Mouse (Mus musculus) liver, adult 2 months (tissue): ENCODE measurements around the gene Gm17455. TPM values are rescaled to one million over a fixed set of nuclear protein-coding genes. Genes with fewer than 3 reads are reported as not detected.

ENCODE experiments used
- DNase-seq: peaks from one replicate; pipeline ENCODE4 v3.0.0-alpha.2; 2011; ENCODE audit warnings: low read depth, low spot score; ENCODE audit errors: extremely low read depth
- H3K27ac ChIP-seq: fragments of 200-500 bp; replicated peaks from 2 replicates; pipeline ENCODE4 v1.5.1; 2012; ENCODE audit warnings: low read depth, mild to moderate bottlenecking, control low read depth, inconsistent platforms, low read length; ENCODE audit not compliant: insufficient read depth
- H3K27me3 ChIP-seq: fragments of 200-500 bp; 2 replicates; pipeline ENCODE4 v1.6.1; 2012; ENCODE audit warnings: mild to moderate bottlenecking, moderate library complexity, low read length, inconsistent platforms; ENCODE audit not compliant: control insufficient read depth, insufficient read depth
- H3K36me3 ChIP-seq: fragments of 200-500 bp; 2 replicates; pipeline ENCODE4 v1.6.1; 2012; ENCODE audit warnings: low read length, inconsistent platforms; ENCODE audit not compliant: control insufficient read depth, insufficient read depth
- H3K4me1 ChIP-seq: fragments of 200-500 bp; 2 replicates; pipeline ENCODE4 v1.6.1; 2011; ENCODE audit warnings: low read length; ENCODE audit not compliant: control insufficient read depth, insufficient read depth
- H3K4me3 ChIP-seq: fragments of 200-500 bp; 2 replicates; pipeline ENCODE4 v1.5.1; 2011; ENCODE audit warnings: low read depth, mild to moderate bottlenecking, control low read depth, low read length, moderate library complexity; ENCODE audit not compliant: insufficient read depth
- H3K79me2 ChIP-seq: fragments of 200-500 bp; 2 replicates; pipeline ENCODE4 v1.6.1; 2012; ENCODE audit warnings: inconsistent platforms, mild to moderate bottlenecking, low read length, moderate library complexity; ENCODE audit not compliant: control insufficient read depth, insufficient read depth
- H3K9ac ChIP-seq: fragments of 200-500 bp; 2 replicates; pipeline ENCODE4 v1.6.1; 2012; ENCODE audit warnings: low read depth, mild to moderate bottlenecking, control low read depth, inconsistent platforms, low read length
- CTCF ChIP-seq: fragments of 200-500 bp; IDR thresholded peaks from 2 replicates; pipeline ENCODE4 v1.5.1; 2011; ENCODE audit warnings: low read depth, low read length, control low read depth
- POLR2A ChIP-seq: fragments of 200-500 bp; IDR thresholded peaks from 2 replicates; pipeline ENCODE4 v1.6.1; 2011; ENCODE audit warnings: low read length, control low read depth; ENCODE audit not compliant: insufficient read depth; ENCODE audit errors: extremely low read depth
- WGBS: fragments of 180-500 bp; shearing (Covaris S2); methylation state at CpG from one replicate; pipeline ENCODE4 v1.1.7; 2018; 5-methylcytosine and 5-hydroxymethylcytosine counted together
- polyA plus RNA-seq: library from polyadenylated mRNA; depleted of rRNA; stranded (reverse); fragments of >200 nt; gene quantifications from 2 replicates; pipeline ENCODE4 v1.2.3, GENCODE M21; 2012
- total RNA-seq: library from RNA; depleted of rRNA; stranded (reverse); fragments of >200 nt; gene quantifications from 2 replicates; pipeline ENCODE4 v1.2.3, GENCODE M21; 2014

Gm17455 gene
- total and polyA plus RNA-seq, 2 experiments = not detected

DNA sequence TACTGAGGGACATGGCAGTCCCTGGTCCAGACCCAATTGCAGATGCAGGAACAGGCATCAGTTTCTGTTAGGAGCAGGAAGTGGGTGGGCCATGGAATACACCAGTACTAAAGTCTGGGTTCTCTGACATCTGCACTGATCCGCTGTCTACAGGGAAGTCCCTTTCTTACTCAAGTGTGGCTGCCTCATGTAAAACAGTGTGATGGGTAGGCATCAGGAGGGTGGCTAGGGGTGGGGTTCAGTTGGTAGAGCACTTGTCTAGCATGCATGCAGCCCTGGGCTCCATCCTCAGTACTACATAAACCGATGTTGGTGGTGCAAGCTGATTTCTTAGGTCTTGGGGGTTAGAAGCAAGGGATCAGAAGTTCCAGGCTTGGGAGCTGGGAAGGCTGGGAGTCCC, 14.2 kb downstream of the Gm17455 start:
- Histone ChIP-seq H3K4me3 (no peak overlapping the region), H3K36me3 (no peaks in the 10 kb centered on the region), H3K9ac (no peak overlapping the region), H3K27ac (no peak overlapping the region), H3K27me3 (no peaks in the 10 kb centered on the region), H3K79me2 (no peaks in the 10 kb centered on the region), H3K4me1 (no peaks in the 10 kb centered on the region)
- WGBS = 70% methylated on average over 2 of the region's 2 CpGs
- no peak for TF ChIP-seq CTCF
- no peak for TF ChIP-seq POLR2A
- DNase-seq = no peak

DNA sequence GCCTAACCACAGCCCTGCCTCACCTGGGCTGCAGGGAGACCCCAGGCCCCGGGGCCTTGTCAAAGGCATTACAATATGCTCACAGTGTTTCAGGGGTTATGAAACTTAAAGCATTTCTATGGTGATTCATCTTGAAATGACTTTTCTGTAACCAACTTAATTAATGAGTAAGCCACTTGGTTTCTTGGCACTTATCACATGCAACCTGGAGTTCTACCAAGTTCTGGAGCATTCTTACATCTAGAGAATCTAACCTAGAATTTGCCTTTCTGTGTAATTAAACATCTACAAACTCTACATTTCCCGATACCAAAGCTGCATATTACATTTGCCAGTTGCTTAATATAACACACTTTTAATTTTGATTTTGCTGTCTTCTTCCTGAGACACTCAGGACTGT, 17.5 kb downstream of the Gm17455 start:
- WGBS = 74% methylated on average over 2 of the region's 2 CpGs
- TF ChIP-seq CTCF (no peak), POLR2A (no peak)
- Histone ChIP-seq H3K4me3 (no peak overlapping the region), H3K27ac (no peak overlapping the region), H3K27me3 (no peaks in the 10 kb centered on the region), H3K4me1 (no peaks in the 10 kb centered on the region), H3K9ac (no peak overlapping the region), H3K79me2 (no peaks in the 10 kb centered on the region), H3K36me3 (no peaks in the 10 kb centered on the region)
- no peak for DNase-seq

- WGBS = 11% methylated on average over 3 of the region's 3 CpGs
- no peaks in the 10 kb centered on the region for H3K27me3 ChIP-seq
- H3K9ac ChIP-seq = no peak overlapping the region
- H3K4me1 ChIP-seq = no peaks in the 10 kb centered on the region
- TF ChIP-seq POLR2A = no peak
- peak; percentile 82 for TF ChIP-seq CTCF
- DNase-seq = peak; percentile 17
- H3K27ac ChIP-seq = no peak overlapping the region
- no peaks in the 10 kb centered on the region for H3K36me3 ChIP-seq
- H3K79me2 ChIP-seq = no peaks in the 10 kb centered on the region
- no peak overlapping the region for H3K4me3 ChIP-seq
Measured at GRCm38 (mm10) chr10:60418137-60418536, 18.6 kb downstream of the Gm17455 start.

DNA sequence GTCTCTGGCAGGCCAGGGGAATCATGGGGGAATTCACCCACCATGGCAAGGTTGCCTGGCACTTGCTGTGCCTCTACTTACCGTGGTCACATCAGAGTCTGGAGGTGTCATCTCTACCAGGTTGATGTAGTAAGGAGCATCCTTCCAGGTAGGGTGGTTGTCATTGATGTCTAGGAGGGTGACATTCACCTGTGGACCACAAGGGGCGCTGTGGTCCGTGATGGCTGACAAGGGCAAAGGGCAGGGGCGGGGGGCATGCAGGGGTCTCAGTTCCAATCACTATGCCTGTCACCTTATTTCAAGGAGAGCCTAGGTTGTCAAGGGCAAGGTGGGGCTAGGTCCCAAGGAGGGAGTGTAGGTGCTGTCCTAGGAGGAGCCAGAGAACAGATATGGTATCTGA, 20.1 kb downstream of the Gm17455 start:
- Histone ChIP-seq H3K4me3 (no peak overlapping the region), H3K27ac (no peak overlapping the region), H3K27me3 (no peaks in the 10 kb centered on the region), H3K79me2 (no peaks in the 10 kb centered on the region), H3K9ac (no peak overlapping the region), H3K4me1 (no peaks in the 10 kb centered on the region), H3K36me3 (no peaks in the 10 kb centered on the region)
- peak; percentile 58; the same call in 1 of the 2 replicates for TF ChIP-seq CTCF
- TF ChIP-seq POLR2A = no peak
- WGBS = 39% methylated on average over 4 of the region's 4 CpGs
- no peak for DNase-seq

- WGBS = 72% methylated on average over 7 of the region's 7 CpGs
- TF ChIP-seq POLR2A (no peak), CTCF (no peak)
- H3K79me2 ChIP-seq = no peaks in the 10 kb centered on the region
Measured at GRCm38 (mm10) chr10:60422756-60423155, 23.2 kb downstream of the Gm17455 start.

GRCm38 (mm10) chr10:60430001-60430400, 30.5 kb downstream of the Gm17455 start:
- WGBS = 83% methylated on average over 10 of the region's 10 CpGs
- no peaks in the 10 kb centered on the region for H3K36me3 ChIP-seq
- TF ChIP-seq CTCF (no peak), POLR2A (no peak)

More at GRCm38 (mm10) chr10:60422756-60423155, 23.2 kb downstream of the Gm17455 start:
- Histone ChIP-seq H3K27ac (no peak overlapping the region), H3K4me1 (no peaks in the 10 kb centered on the region), H3K4me3 (no peak overlapping the region), H3K36me3 (no peaks in the 10 kb centered on the region), H3K9ac (no peak overlapping the region), H3K27me3 (no peaks in the 10 kb centered on the region)
- DNase-seq = no peak

More at GRCm38 (mm10) chr10:60430001-60430400, 30.5 kb downstream of the Gm17455 start:
- Histone ChIP-seq H3K27me3 (no peaks in the 10 kb centered on the region), H3K27ac (no peak overlapping the region), H3K4me1 (no peaks in the 10 kb centered on the region), H3K9ac (no peak overlapping the region), H3K79me2 (no peaks in the 10 kb centered on the region), H3K4me3 (no peak overlapping the region)
- DNase-seq = no peak
